Mouse (Mus musculus) heart, adult 18-20 months (tissue): Measurements from ENCODE around the gene Plxnb1. TPM values are rescaled to one million over a fixed set of nuclear protein-coding genes. Genes with fewer than 3 reads are reported as not detected.

Source experiments
- DNase-seq, 2 experiments: peaks; one replicate each; pipeline ENCODE4 v3.0.0; 2021 to 2022; ENCODE audit warnings: mixed read lengths in 1 of 2
- total RNA-seq, 2 experiments: library from RNA; stranded (reverse); gene quantifications; 2 replicates each; pipeline ENCODE4 v1.2.3; 2021

Gene Plxnb1
- total RNA-seq, 2 experiments from 2014 or later = 21.1 to 21.5 TPM

DNA sequence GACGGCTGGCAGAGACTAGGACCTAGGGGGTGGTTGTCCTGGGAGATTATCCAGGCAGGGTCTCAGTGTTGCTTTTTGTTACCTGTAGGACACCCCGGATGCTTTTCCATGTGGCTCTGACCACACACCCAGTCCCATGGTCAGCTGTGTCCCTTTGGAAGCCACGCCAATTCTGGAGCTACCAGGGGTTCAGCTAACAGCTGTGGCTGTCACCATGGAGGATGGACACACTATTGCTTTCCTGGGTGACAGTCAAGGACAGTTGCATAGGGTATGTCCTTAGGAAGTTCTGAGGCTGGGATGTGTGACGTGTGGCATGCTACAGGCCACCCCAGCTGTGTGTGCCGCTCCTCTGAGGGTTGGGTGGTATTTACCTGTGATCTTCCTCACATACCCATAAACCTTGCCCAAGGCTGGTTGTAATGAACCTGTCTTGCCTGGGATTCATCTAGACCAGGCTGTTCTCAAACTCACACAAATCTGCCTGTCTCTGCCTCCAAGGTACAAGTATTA is 6.8 kb downstream of the Plxnb1 start:
- DNase-seq = no peak

DNA sequence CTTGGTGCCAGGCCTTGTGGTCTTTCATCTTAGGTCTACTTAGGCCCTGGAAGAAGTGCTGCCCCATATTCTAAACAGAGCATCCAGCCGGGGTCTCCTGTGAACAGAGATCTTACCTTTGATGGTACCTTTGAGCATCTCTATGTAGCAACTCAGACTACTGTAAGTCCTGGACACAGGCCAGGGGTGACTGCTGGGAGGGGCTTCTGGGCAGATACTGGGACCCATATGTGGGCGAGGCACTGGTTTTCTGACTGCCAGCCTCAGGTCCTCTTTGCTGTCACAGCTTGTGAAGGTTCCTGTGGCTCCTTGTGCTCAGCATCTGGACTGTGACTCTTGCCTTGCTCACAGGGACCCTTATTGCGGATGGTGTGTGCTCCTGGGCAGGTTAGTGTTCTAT is 7.4 kb downstream of the Plxnb1 start:
- DNase-seq = no peak

DNA sequence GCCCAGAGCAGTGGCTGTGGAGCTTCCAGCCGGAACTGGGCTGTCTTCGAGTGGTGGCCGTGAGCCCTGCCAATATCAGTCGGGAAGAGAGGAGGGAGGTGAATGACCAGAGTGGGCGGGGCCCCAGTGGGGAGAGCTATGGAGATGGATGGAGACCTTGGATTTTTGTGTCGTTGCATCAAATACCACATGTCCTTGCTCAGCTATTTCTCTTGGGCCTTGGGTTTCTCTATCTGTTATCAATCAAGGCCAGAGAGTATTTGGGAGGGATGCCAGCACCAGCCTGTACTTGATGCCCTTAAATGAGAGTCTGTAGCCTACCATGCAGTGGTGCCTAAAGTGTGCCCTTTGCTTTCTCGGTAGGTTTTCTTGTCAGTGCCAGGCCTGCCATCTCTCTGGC is 8.1 kb downstream of the Plxnb1 start:
- peak in 1 of 2 experiments; percentile 25 for DNase-seq

DNA sequence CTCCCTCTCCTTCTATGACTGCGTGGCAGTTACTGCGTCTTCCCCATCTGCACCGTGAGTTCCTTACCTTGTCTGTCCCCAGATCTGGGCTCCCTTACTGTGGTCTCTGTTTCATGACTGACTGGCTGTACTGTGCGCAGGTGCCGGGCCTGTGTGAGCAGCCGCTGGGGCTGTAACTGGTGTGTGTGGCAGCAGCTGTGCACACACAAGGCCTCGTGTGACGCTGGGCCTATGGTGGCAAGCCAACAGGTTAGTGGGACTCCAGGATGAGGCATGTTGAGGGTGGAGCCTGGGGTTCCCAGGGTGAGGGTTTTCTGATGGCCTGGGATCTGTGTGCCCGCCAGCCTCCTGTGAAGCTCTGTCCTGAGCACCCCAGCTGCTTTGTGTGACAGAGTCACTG is 8.9 kb downstream of the Plxnb1 start:
- no peak for DNase-seq

DNA sequence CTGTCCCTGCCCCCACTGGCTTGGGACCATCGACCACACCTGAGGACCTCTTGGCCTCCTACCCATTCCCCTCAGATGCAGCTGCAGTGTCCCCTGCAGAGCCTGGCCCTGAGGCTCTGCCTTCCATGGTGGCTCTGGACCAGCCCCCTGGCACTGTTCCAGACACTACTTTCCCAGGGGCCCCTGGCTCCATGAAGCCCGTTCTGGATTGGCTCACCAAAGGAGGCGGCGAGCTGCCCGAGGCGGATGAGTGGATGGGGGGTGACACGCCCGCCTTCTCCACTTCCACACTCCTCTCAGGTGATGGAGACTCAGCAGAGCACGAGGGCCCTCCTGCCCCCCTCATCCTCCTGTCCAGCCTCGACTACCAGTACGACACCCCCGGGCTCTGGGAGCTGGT is 9.8 kb downstream of the Plxnb1 start:
- DNase-seq = no peak

DNA sequence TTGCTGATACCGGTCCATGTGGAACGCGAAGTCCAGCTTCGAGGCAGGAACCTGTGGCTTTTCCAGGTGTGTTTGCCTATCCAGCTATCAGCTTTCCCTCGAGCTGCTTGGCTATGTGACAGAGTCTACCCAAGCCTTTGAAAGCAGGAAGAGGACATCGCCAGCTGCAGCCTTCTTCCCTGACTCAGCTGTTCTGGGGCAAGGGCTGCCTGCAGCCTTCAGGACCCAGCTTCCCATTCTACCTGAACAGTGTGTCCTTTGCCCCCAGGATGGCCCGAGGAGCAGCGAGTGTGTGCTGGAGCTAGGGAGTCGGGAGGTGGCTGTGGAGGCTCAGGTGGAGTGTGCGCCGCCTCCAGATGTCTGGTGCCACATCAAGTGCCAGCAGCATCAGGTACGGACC is 10.5 kb downstream of the Plxnb1 start:
- DNase-seq = no peak

DNA sequence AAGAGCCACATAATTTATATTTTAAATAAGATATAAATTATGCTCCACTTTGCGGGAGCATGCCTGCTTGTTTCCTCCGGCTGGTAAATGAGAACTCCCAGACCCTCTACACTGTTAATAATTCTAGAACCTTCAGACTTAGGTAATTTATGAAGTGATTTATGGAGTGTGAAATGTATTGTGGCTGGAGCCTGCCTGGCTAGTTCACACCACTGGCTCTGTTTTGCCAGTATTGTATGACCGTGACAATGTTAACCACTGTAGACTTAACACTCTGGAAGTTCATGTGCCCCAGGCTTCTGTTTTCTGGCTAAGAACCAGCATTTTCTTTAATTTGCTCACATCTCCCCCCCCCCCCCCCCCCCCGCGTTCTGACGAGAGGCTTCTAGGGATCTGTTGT is 12.2 kb downstream of the Plxnb1 start:
- no peak for DNase-seq

DNA sequence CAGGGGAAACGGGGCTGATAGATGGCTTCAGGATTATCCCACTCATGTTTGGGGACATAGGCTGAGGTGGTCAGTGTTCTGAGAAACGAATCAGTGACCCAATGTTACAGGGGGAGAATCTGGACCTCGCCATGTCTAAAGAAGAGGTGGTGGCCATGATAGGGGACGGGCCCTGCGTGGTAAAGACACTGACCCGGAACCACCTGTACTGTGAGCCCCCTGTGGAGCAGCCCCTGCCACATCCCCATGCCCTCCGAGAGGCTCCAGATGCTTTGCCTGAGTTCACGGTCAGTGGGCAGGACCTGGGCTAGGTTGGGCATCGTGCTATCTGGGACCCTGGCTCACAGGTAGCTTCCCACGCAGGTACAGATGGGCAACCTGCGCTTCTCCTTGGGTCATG is 15.1 kb downstream of the Plxnb1 start:
- no peak for DNase-seq

DNA sequence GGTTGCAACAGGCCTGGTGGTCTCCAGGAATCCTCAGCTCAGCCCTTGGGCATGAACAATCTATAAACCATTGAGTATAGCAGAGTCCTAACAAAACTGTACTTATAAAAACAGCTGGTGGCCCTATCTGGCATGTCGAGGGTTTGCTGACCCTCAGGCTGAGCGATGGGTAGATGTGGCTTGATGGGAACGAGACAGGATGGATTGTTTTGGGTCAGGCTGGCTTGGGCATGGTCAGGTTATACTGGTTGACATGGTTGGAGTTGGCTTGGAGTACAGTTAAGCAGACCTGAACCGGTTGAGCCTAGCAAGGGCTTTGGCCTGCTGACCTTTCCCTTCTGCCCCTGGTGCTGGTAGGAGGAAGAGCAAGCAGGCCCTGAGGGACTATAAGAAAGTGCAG is 15.9 kb downstream of the Plxnb1 start:
- no peak for DNase-seq

DNA sequence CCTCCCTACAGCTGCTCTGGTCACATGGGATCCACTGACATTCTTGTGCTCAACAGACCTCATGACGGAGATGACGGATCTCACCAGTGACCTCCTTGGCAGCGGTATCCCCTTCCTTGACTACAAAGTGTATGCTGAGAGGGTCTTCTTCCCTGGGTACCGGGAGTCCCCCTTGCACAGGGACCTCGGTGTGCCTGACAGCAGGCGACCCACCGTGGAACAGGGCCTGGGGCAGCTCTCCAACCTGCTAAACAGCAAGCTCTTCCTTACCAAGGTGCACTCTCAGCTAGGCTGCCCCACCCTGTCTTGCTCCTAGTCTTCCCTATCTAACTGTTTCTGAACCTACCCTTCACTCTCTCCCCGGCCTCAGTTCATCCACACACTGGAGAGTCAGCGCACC is 16.4 kb downstream of the Plxnb1 start:
- DNase-seq = no peak

DNA sequence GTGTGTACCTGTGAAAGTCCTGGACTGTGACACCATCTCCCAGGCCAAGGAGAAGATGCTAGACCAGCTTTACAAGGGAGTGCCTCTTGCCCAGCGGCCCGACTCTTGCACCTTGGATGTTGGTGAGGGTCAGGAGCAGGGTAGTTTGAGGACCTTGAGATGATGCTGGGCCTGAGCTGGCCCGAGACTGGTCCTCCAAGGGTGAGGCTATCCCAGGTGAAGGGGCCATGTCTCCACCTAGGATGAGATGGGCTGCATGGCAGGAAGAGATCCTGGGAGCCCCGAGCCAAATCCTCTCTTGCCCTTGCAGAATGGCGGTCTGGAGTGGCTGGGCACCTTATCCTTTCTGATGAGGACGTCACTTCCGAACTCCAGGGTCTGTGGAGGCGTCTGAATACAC is 18.1 kb downstream of the Plxnb1 start:
- no peak for DNase-seq

DNA sequence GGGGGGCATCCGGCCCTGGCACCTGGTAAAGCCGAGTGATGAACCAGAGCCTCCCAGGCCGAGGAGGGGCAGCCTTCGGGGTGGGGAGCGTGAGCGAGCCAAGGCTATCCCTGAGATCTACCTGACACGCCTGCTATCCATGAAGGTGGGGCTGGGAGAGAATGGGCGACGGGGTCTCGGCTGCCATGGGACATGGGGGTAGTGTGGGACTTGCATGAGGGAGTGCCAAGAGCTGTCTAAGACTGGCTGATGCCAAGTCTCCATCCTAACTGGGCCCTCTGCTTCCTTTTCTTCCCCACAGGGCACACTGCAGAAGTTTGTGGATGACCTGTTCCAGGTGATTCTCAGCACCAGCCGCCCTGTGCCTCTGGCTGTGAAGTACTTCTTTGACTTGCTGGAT is 19.1 kb downstream of the Plxnb1 start:
- DNase-seq = no peak

DNA sequence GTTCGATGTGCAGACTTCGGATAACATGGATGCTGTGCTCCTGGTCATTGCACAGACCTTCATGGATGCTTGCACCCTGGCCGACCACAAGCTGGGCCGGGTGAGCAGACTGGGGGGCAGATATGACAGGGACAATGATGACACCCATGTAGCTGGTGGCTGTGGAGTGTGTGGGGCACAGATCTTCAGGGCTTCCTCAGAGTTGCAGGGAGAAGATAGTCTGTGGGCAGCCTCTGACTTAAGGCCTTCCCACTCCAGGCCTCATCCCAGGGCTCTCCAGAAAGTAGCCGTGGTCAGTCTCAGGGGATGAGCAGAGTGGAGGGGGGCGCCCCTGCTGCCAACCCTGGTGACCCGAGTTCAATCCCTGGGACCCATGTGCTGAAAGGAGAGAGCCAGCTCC is 19.7 kb downstream of the Plxnb1 start:
- no peak for DNase-seq

DNA sequence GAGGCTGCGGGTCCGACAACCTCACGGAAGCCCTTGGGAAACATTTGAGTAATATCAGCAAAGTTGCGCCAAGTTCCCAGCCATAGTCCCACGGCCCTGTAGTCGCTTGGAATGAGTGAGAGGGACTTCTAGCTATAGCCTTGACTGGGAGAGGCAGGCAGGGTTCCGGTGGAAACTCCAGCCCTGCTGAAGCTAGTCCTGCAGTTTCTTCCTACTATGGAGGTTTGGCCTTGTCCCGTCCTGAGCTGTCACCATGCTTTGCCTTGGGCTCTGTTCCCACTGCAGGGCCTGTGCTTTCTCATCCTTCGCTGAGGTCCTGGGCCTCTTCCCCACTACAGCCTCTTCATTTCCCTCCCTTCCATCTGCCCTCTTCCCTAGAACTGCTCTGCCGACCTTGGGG is 21.0 kb downstream of the Plxnb1 start:
- DNase-seq = no peak

DNA sequence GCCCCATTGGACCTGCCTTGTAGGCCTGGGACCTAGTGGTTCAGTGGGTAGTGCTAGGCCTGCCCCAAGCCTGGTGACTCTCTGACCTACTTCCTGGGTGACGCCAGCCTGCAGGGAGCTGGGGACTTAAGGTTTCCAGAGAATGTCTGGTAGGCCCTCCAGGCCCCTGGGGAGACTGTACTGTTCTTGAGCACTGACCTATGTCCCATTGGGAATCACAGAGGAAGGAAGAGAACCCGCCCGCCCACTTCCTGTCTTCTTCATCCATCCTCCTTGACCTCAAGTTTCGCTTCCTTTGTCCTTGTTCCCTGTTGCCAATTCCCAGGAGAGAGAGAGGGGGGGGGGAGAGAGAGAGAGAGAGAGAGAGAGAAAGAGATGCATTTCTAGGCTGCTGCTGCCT is 22.9 kb downstream of the Plxnb1 start:
- peak; percentile 59 to 78 for DNase-seq

DNA sequence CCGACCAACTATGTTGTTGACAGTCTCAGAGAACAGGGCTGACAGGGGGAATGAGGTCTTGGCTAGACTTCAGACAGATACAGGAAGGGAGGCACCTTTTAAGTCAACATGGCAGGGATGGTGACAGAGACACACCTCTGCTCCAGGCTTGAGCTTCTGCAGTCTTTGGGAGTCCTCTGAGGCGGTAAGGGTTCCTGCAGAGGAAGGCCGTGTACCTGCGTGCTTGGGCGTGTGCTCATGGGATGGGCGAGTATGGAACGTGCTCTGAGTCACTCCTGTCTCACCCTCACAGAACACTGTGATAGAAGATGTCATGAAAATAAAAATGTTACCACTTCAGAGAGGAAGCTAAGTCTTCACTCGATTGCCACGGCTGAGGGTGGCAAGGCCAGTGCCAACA is 24.4 kb downstream of the Plxnb1 start:
- DNase-seq = no peak

DNA sequence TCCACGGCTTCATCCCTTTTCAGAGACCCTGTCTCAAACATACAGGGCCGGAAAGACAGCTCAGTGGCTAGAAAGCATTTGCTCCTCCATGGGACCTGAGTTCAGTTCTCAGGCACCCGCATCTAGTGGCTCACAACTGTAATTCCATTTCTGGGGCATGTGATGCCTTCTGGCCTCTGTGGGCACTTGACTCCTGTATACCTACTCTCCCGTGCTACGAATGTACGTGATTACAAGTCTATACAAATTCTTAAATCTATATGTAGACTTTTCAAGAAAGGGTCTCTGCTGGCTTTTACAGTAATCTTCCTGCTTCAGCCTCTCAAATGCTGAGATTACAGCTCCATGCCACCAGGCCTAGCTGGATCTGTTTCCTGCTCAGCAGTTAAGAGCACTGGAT is 25.8 kb downstream of the Plxnb1 start:
- DNase-seq = no peak

DNA sequence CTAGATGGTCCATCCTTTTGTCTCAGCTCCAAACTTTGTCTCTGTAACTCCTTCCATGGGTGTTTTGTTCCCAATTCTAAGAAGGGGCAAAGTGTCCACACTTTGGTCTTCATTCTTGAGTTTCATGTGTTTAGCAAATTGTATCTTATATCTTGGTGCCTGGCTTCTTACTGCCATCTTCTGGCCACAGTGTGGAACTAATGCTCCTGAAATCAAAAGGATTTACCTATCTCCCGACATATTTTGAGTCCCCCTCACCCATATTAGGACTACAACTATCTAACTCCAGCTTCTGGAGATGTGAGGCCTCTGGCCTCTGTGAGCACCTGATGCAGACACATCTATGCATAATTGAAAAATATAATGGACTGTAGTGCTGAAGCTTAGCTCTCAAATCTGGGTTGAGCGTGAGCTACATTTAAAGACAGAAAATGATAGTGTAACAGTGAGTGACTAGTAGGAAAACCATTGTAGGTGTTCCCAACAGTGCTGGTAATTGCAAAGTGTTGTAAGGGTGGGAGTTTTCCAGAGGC is 27.4 kb downstream of the Plxnb1 start:
- DNase-seq = peak in 1 of 2 experiments; percentile 69

DNA sequence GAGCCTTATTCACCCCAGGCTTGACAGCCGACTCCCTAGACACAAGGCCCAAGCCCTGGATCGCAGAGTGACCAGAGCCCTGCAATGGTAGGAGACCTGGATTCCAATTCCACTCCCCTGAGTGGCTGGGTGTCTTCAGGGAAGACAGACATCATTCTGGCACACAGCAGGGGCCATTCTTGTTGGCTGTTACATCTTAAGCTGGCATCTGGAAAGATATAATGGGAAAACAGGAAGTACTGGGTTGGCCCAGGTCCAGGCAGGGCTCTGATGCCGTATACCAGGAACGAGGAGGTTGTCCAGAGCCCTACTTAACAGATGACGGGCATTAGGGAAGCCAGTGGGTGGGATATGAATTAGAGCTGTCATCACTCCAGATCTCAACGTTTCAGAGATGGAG is 28.1 kb downstream of the Plxnb1 start:
- DNase-seq = no peak

DNA sequence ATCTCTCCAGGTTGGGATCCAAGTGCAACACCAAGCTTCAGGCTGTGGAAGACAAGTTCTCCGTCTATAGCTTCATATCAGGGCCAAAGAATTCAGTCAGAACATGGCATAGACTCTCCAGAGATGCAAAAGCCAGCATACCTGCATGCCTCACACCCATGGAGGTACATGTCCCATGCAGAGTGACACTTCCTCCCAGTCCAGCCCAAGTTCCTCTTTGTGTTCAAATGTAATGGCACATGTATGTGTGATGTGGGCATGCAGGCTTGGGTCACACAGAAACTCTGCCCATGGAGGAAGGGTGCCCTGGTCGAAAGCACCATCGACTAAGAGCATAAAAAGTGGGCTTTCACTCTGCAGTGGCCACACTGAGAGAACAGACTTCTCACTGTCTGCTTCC is 29.0 kb downstream of the Plxnb1 start:
- DNase-seq = no peak

DNA sequence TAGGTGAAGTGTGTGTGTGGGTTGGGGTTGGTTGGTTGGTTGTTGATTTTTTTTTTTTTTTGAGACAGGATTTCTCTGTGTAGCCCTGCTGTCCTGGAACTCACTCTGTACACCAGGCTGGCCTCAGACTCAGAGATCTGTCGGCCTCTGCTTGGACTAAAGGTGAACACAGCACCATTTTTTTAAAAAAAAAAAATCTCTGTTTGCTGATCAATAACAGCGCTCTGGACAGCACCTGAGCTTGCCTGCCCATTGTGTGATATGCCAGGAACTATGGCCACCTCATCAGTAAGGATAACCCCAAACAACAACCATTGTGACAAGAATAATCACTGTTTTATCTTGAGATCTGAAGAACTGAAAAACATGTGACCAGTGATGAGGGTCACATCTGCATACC is 29.9 kb downstream of the Plxnb1 start:
- no peak for DNase-seq

DNA sequence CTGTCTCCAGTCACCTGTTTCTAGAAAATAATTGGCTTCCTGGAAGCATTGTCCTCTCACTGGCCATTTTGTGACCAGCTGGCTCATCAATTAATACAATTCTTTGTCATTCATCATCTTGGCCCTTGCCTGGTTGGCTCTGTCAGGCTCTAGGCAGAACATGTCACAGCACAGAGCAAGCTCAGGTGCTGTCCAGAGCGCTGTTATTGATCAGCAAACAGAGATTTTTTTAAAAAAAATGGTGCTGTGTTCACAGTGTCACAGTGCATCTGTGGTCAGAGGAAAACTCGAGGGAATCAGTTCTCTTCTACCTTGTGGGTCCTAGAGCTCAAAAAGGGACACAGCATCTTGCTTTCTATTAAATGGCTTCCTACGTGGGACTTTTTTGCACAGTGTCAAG is 30.3 kb downstream of the Plxnb1 start:
- no peak for DNase-seq

DNA sequence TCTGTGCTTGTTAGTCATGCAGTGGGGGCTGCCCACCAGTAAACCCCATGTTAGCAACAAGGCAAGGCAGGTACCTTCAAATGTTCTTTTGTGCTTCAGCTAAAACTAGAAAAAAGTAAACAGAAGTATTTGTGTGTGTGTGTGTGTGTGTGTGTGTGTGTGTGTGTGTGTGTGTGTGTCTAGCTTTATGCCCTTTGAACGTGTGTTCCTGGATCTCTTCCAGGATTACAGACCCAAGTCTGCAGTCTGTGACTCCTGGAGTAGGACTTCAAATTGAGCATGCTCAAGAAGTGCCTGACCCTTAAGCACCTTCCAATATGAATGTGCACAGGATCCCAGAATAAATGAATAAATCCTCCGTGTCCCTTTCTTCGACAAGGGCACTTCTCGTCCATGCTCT is 31.9 kb downstream of the Plxnb1 start:
- no peak for DNase-seq

DNA sequence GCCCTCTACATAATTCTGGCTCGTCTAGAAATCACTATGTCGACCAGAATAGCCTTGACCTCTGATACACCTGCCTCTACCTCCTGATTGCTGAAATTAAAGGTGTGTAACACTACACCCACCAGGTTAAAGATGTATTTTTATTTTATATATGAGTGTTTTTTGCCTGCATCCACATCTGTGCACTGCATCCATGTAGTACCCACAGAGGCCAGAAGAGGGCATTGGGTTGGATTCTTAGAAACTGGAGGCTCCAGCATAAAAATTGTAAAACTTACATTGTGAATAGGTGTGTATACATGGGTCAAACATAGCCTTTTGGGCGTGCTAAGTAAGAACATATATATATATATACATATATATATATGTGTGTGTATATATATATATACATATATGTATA is 33.0 kb downstream of the Plxnb1 start:
- peak in 1 of 2 experiments; percentile 45 for DNase-seq

DNA sequence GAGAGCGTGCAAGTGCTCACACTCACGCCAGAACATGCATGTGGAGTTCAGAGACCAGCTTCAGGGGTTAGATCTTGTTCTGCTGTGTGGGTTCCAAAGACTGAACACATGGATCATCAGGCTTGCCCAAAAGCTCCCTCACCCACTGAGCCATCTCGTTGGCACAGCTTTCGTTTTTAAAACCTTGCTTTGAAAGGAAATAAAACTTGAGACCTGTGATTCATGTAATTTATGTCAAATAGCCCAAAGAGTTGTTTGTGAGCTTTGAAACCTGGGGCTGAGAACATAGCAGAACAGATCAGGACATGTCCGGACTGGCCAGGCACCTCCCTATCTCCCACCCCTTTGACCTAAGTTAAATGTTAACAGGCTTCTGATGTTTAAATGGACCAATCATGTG is 34.9 kb downstream of the Plxnb1 start:
- DNase-seq = no peak
